Mouse (Mus musculus) cerebellum, adult 11-12 months (tissue): Measurements from ENCODE around the gene Arhgap6.
A peak's percentile ranks its signal among the peaks of the same experiment; 100 is the strongest.

Experiments used
- DNase-seq: peaks from one replicate; pipeline ENCODE4 v3.0.0; 2022

Arhgap6 gene

DNA sequence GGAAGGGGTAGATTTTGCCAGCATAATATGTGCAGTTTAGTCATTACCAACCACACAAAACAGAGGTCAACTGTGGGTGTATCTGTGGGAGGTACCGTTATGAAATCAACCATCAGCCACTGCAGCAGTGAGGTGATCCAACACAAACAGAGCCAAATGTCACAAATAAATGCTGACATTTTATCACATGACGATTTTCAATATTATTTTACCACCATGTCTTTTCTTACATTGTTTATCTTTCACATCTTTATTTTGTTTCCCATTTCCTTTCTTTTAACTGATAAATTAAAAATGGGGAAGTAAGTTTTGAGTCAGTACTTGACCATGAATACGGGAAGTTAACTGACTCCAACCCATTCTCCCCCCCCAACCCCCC, 328.9 kb downstream of the Arhgap6 start:
- DNase-seq = no peak

DNA sequence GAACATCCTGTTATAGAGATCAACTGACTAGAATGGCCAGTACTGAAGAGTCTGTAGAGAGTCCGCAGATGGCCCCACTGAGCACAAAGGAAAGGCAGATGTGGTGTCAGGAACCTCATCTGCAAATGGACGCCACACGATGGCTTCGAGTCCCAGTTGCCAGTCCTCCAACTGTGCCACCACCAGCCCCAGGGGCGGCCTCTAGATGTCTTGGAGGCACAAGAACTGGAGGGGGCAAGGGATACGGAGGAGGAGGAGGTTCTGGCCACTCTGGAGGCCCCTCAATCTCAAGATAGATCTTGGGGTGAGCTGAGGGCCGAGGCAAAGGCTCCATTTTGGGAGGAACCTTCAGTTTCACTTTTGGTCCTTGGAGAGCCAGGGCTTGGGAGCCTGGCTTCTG, 344.9 kb downstream of the Arhgap6 start:
- no peak for DNase-seq

DNA sequence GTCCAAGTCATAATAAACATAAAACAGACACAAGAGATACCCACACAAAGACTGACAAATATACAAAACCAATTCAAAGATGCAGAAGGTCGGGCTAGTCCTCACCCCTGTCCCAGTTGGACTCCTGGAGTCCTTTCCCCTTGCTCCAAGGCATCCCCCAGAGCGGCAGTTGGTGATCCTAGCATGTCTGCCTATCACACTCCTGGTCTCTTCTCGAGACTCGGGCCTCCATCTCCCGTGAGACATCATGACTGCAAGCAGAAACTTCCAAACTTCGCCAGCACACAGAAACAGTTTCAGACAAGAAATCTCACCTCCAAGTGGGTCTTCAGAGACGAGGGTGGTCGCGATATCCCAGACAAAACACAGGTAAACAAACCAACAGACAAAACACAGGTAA, 345.6 kb downstream of the Arhgap6 start:
- no peak for DNase-seq

DNA sequence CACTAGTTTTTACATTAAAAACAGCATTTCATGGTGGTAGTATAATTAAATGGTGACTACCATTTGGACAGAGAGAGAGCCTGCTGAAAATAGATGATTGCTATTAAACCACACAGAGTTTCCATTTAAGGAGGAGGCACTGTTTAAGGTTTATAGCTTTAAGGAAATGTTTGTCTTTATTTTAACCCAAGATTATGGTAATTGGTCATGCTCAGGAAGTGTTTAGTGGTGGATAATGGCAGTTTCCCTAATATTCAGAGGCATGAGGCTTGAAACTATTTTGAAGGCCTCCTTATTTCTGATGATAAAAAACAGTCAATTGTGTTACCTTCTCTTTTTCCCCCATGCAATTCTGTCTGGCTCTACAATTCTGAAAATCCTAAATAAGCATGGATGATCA, 358.9 kb downstream of the Arhgap6 start:
- no peak for DNase-seq

DNA sequence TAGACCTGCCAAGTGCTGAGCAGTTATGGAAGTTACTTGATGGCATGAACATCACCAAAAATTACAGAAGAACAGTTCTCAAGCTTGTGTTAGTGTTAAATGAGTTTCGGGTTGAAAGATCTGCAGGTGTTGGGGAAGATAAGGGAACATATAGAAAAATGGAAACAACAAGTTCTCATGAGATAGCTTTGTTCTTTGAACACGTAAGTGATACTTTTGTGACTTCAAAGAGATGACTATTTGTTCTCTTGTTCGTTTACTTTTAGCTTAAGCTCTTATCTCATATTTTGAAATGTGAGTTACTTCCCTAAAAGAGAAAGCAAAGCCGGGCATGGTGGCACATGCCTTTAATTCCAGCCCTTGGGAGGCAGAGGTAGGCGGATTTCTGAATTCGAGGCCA, 363.5 kb downstream of the Arhgap6 start:
- DNase-seq = no peak

DNA sequence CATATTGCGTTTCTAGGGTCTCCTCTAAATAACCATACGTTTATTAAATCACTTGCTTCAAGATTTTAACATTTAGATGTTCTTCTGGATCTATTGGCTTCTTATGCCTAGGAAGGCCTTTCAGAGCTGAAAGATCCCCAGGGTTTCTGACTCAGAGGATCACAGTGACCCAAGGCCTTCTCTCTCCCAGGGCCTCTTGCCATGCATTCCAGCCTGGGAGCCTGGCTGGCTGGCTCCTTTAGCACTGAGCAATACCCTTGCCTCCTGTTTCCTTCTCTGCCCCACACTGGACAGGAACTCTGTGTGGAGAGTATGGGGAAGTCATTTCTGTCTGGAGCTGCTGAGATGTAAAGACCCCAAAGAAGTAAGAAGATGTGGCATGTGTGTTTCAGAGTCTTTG, 376.1 kb downstream of the Arhgap6 start:
- no peak for DNase-seq

DNA sequence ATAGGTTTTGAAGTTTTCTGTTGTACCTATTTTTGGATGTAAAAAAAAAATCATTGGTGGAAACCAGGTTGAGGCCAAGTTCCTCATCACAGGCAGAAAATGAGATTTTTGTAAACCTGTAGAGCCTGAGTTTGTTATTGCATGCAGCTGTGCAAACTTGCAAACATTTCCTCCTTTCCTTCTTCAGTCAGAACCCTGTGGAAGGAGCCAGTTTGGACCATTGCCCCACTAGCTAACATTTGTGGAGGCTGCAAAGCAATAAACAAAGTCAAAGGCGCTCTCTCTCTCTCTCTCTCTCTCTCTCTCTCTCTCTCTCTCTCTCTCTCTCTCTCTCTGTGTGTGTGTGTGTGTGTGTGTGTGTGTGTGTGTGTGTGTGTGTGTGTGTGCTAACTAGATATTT, 378.9 kb downstream of the Arhgap6 start:
- no peak for DNase-seq

DNA sequence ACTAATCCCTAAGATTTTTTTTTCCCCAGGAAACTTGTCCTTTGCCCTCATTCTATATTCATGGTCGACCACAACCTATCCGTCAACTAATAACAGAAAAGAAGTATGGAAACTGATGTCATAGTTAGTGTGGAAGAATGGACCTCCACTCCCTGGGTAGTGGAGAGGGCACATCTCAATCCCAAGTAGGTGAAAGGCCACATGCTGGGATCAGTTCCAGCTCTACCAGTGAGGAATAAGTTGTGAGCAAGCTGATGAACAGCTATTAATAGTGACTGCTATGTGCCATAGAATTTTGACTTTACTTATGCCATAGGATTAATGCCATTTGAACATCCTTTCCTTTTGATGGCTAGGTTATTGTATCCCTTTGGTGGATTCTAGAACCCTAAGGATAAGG, 383.7 kb downstream of the Arhgap6 start:
- DNase-seq = no peak

DNA sequence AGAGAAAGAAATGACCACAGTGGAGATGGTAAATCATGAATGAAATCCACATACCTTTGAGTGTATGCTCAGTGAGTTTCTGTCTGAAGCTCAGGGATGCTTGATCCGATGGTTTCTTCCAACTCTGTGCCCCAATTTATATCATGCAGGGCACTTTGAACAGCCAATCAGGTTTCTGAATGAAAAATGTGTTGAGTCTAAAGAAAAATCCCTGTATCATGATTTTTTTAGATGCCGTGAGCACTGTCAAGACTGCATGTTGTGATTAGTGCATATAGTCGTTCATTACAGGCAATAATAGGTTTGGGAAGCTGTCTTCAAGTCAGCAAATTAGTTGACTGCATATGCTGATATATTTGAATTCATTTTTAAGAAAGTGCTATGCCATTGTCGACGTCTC, 392.2 kb downstream of the Arhgap6 start, which contains the start of gene Amelx:
Amelx (minus strand) TSS at position 101 of the 400 bp plus-strand sequence.
- DNase-seq = no peak

DNA sequence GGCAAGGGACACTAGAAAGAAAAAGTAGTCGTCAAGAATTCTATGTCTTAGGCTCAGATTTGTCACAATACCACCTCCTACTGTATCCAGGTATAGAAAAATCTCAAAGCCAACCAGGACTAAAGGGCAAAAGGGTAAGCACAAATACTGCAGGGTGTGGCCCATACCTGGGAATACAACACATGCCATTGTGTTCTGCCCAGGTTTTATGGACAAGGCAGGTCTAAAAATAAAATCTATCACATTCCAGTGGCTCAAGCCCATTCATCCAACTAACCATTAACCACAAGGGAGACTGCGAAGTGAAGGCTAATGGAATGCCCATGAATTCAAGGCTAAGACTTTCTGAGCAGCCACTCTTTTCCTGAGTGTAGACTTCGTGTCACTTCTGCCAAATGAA, 415.1 kb downstream of the Arhgap6 start:
- DNase-seq = no peak

DNA sequence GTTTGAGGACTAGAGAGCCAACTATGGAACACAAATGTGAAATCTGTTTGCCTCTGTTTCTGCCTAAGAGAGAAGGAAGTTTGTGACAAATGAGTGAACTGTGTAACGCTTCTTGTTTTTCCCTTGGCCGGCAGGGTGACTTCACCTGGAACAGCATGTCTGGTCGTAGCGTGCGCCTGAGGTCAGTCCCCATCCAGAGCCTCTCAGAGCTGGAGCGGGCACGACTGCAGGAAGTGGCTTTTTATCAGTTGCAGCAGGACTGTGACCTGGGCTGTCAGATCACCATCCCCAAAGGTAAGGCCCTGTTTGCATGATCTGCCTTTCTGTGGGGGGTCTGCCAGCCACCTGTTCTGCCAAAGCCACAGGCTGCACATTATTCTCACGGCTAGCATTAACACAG, 425.2 kb downstream of the Arhgap6 start:
- DNase-seq = no peak

DNA sequence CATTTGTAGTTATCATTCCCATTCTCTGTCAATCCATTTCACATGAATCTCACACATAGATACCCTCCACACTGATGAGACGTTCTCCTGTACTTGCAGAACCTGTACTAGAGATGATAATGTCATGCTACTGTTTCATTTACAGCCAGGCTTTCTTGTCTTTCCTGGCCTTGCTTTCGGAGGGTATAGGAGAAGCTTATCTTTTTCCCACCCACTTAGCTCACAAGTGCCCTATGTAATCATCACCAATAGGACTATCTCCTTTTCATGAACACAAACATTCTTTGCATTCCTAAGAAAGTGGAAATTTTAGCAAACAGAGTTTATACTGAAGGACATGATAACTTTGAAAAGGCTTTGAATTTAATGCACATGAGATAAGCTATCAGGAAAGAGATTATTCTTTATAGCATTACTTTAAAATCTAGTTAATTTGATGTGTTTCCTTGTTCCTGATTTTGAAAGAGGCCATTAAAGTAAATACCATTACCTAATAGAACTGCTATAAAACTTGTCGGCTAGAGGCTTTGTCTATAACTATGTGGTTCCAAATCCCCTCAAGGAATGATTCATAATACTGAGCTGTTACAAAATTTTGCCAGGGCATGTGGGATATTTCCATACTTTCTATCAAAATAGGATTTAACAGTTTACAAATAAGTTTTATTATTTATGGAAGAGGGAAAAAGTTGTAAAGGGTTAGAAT, 427.6 kb downstream of the Arhgap6 start:
- no peak for DNase-seq

DNA sequence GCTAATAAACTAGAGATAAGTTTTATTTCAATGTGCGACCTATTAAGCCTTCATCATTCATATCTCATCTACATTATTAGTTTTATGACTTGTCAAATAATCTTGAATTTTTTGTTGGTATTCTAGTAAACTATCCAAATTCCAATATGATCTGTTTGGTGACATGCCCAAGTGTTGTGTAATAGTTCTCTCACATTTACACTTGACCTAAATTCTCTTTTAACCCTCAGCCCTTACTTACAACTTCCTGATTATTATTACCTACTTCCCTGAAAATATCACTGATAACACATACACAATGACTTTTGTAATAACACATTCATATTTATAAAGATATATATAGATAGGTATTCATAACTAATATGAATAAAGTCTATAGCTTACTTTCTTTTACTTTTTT, 461.0 kb downstream of the Arhgap6 start:
- no peak for DNase-seq

DNA sequence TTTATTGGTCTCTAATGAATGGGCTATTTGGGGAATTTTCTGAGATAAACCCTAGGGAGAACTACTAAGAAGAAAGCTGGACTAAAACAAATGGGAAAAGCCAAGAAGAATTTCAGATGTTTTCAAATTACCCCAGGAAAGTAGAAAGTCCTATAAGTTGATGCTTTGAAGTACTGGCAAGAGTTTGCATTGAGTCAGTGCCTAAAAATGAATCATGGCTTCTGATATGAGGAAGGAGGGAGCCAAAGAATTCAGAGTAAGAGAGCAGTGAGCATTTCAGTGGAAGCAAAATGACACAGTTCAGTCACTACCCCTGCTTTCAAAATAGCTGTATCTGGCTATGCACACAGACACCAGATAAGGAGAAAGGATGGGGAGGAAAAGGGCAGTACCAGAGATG, 461.8 kb downstream of the Arhgap6 start:
- no peak for DNase-seq

DNA sequence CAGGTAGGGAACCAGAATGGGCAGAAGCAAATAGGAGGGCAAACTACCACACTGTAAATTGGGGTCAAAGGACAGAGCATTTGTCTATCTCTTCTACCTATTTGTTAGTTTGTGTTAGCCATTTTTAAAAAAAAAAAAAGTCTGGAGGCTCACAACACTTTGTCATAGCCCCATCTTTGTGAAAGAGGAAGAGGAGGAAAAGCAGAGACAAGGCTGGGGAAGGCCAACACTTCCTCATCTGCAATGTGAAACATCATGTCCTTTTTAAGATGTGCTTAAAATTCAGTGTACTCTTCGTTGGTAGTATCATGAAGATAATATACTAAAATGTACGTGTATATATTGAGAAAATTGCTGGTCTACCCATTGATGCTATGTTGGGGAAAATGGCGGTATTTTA, 466.1 kb downstream of the Arhgap6 start:
- no peak for DNase-seq

DNA sequence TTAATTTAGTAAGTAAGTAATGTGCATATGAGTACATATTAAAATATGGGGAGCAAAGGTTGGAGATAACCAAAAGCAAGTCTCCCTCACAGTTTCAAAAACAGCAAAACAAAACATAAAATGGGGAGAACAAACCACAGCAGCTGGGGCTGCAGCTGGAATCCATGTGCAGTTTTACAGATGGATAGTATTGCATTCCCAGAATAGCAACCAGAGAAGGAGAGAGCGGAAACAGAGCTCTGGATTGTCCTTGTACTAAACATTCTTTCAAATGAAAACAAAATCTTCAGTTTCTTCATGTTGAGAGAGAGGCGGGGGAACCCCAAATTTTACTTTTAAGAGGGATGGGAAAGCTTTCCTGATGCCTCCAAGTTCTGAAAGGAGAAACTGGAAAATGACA, 467.3 kb downstream of the Arhgap6 start:
- no peak for DNase-seq

DNA sequence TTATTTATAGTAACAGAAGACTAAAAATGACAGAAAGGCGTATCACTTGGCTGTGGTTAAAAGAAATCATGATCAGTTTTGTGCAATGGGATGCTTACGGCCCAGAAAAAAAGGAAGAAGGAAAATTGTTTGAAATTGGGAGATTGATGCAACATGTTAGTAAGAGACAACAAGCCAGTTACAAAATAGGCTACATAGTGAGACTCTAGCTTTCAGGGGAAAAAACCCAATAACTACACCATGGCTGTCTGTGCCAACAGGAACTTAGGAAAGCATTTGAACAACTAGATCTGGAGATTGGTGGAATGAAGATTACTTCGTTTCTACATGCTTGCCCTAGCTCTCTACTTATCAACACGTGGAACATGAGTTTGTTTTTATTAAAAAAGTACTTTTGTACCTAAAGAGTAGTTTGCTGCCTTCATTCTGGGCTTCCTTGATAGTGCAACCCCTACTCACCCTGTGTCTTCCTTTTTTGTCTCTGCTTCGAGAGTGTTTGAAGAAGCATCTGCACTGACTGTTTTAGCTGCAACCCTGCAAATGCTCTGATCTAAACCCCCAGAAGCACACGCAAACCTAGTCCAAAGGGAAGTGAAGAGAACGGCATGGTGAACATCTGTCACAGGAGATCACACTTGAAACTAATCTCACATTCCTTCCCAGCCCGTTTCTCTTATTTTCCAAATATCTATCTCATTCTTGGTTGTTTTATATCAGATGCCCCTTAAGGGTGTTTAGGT, 468.7 kb downstream of the Arhgap6 start:
- no peak for DNase-seq

DNA sequence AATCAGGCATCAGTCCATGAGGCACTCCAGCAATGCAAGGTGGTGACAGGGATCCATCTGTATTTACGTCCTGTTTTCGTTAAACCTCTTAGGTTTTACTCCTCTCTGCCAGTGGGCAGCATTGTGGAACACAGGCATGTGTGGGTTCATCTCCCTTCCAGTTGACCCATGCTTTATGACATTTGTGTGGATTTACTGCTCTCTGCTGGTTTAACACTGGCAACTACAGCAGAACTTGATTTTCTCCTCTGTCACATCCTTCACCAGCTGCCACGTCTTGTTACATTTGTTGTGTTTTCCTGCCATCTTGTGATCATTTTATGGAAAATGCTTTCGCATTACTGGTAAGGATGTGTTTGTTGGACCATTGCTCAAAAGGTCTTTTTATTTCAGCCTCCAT, 504.7 kb downstream of the Arhgap6 start:
- no peak for DNase-seq

DNA sequence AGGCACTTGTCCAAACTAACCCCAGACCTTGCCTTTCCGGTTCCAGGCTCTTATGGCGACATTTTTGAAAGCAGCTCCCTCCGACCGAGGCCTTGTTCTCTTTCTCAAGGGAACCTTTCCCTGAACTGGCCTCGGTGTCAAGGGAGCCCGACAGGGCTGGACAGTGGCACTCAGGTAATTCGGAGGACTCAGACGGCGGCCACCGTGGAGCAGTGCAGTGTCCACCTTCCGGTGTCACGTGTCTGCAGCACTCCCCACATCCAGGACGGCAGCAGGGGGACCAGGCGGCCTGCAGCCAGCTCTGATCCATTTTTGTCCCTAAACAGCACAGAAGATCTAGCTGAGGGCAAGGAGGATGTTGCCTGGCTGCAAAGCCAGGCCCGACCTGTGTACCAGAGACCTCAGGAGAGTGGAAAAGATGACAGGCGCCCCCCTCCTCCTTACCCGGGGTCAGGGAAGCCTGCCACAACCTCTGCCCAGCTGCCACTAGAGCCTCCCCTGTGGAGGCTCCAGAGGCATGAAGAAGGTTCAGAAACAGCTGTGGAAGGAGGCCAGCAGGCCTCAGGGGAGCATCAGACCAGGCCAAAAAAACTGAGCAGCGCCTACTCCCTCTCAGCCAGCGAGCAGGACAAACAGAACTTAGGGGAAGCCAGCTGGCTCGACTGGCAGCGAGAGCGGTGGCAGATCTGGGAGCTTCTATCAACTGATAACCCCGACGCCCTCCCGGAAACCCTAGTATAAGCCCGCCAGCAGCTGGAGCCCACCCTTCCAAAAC, 507.6 kb downstream of the Arhgap6 start:
- no peak for DNase-seq

DNA sequence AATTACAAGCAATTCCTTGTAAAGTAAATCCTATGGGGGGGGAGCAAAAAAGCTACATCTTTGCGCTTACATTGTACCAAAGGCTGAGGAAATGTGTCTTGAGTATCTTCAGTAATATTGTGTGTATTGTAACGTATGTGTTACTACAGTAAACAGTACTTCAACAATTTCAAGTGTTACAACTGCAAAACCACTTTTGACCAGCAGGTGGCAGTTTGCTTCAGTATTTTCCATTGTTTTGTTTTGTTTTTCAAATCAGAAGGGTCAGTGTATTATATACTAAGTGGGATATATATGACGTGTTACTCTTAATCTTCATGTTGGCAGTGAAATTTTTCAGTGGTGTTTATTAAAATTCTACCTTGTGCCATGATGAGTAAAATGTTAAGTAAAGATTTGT, 509.0 kb downstream of the Arhgap6 start:
- no peak for DNase-seq

DNA sequence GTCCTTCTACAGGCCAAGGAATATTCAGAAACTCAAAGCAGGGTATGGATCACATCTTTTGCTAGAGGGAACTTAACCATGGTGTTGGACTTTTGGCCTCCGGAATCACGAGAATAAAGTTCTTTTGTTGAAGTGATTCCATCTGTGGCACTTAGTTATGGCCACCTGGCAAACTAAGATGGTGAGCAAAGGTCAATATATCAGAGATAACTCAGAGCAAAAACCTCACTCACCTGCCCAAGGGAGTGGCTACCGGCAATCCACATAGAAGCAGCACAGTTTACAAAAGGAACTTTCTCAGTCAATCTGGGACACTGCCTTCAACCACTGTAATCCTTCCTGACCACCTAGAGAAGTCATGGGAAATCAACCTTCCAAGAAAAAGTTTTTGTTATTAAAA, 513.7 kb downstream of the Arhgap6 start:
- DNase-seq = no peak

DNA sequence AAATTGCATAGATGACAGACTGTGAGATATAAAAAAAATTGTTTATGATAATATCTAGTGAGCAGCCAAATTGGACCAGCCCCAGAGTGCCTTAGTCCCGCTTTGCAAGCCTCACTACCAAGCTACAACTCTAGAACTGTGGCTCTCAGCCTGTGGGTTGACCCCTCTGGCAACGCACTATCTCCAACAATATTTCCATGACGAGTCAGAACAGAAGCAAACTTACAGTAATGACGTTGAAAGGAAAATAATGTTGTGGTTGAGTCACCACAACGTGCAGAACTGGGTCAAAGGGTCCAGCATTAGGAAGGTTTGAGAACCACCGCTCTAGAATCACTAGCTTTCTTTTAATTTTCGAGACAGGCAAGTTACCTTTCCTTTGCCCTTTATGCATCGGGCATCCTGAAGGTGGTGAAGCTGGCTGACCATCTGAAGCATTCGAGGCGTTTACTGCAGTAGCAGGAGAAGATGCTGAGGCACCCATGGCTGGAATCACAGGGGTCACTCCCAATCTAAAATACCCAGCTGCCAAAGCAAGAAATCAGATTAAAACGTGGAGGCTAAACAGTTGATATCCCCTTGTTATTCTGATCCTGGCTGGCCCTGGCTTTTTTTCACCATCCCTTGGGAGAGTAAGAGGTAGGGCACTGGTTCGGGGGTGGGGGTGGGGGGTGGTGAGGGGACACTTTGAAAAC, 524.3 kb downstream of the Arhgap6 start:
- DNase-seq = no peak

DNA sequence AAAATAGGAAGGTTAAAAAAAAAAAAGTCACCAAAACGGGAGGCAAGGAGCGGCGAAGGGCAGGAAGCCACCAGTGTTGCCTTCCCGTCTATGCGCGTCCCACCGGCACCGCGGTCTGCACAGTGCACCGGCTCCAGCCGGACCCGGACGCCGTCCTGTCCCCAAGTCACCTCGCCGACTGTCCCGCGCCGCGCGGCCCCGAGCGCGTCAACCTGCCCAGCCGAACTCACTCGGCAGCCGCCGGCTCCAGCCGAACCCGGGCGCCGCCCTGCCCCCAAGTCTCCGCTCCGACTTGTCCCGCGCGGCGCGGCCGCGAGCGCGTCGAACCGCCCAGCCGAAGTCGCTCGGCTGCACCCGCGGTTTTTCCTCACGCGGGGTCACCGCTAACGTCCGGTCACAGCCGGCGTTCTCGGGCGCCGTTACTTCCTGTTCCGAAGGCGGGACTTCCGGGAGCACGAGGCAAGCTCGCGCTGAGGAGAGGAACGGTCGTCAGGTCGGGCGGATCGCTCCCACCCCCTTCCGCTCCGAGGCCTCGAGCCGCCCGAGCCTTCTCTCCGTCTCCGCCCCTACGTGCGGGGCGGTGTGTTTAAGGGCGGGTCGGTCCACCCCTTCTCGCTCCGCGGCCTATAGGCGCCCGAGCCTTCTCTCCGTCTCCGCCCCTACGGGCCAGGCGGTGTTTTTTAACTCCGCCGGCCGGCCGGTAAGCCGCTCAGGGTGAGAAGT, 525.2 kb downstream of the Arhgap6 start, which contains the start of gene Hccs:
Hccs (minus strand) TSS at position 428 of the 723 bp plus-strand sequence.
- DNase-seq = peak; percentile 91
